Mouse (Mus musculus) lung, embryonic 14.5 days (tissue): ENCODE data around the gene Iqch. TPM values are rescaled to one million over a fixed set of nuclear protein-coding genes. Genes with fewer than 3 reads are reported as not detected.

Experiments
- ATAC-seq: fragments of 200-750 bp; cut with Nextera tagmentation; 2 replicates; pipeline ENCODE4 v1.8.0; 2017; ENCODE audit warnings: mild to moderate bottlenecking, moderate TSS enrichment, moderate library complexity; ENCODE audit not compliant: insufficient read depth
- DNase-seq: peaks from one replicate; pipeline ENCODE4 v3.0.0-alpha.2; 2015
- H3K27ac ChIP-seq: fragments of 300-500 bp; sonication (generic); 2 replicates; pipeline ENCODE4 v1.5.1; 2014; ENCODE audit warnings: low read depth, mild to moderate bottlenecking, moderate library complexity
- H3K27me3 ChIP-seq: fragments of 300-500 bp; sonication (generic); 2 replicates; pipeline ENCODE4 v1.6.1; 2014; ENCODE audit warnings: low read length, control low read depth; ENCODE audit not compliant: insufficient read depth
- H3K36me3 ChIP-seq: fragments of 300-500 bp; sonication (generic); 2 replicates; pipeline ENCODE4 v1.6.1; 2014; ENCODE audit warnings: control low read depth; ENCODE audit not compliant: insufficient read depth
- H3K4me1 ChIP-seq: fragments of 300-500 bp; sonication (generic); 2 replicates; pipeline ENCODE4 v1.6.1; 2014; ENCODE audit warnings: antibody characterized with exemption, control low read depth; ENCODE audit not compliant: insufficient read depth
- H3K4me2 ChIP-seq: fragments of 300-500 bp; sonication (generic); 2 replicates; pipeline ENCODE4 v1.6.1; 2014; ENCODE audit warnings: mild to moderate bottlenecking
- H3K4me3 ChIP-seq: fragments of 300-500 bp; sonication (generic); 2 replicates; pipeline ENCODE4 v1.5.1; 2014; ENCODE audit warnings: low read depth, low read length
- H3K9ac ChIP-seq: fragments of 300-500 bp; sonication (generic); 2 replicates; pipeline ENCODE4 v1.6.1; 2014
- H3K9me3 ChIP-seq: fragments of 300-500 bp; sonication (generic); 2 replicates; pipeline ENCODE4 v1.6.1; 2016; ENCODE audit warnings: low read depth, low read length, control low read depth
- CTCF ChIP-seq: IDR thresholded peaks from 2 replicates; pipeline ENCODE4 v1.5.1; 2016; ENCODE audit warnings: antibody characterized with exemption, low read depth
- WGBS: fragments of 180-500 bp; shearing (Covaris S2); extraction: QIAGEN DNeasy Blood & Tissue Kit; methylation state at CpG from one replicate; pipeline ENCODE4 v1.1.7; 2014; 5-methylcytosine and 5-hydroxymethylcytosine counted together
- polyA plus RNA-seq: library from polyadenylated mRNA; unstranded; fragments of >200 nt; fragmentation: Nextera tagmentation; extraction: Ambion mirVana; gene quantifications from 2 replicates; pipeline ENCODE4 v1.2.1, GENCODE M21; 2014

Gene Iqch
- polyA plus RNA-seq, 1 experiment from 2014 or later, result 0.05 TPM

DNA sequence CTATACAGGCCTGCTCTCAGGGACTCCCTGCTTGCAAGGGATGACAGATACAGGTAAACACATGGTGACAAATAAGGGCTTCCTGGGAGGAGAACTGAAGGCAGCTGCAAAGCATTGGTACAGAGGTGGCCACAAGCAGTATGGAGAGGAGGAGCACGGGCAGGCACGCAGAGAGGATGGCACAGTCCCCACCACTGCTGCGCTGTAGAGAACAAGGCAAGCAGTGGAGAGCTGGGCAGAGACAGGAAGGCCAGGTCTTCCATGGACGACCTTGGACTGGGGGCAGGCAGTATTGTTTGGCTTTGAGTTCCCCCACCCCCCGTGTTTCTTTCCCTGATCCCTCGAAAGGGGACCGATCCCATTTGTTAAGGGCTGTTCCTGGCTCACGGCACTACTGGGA lies 42.8 kb upstream of the Iqch start:
- WGBS, result 67% methylated on average over 8 of the region's 8 CpGs
- H3K4me2 ChIP-seq, result no peak overlapping the region
- no peak for TF ChIP-seq CTCF
- no peaks in the 10 kb centered on the region for H3K9me3 ChIP-seq
- H3K27ac ChIP-seq, result no peak overlapping the region
- H3K4me3 ChIP-seq, result no peak overlapping the region
- H3K4me1 ChIP-seq, result no peaks in the 10 kb centered on the region
- peaks cover 56% of the 10 kb centered on the region for H3K36me3 ChIP-seq
- no peaks in the 10 kb centered on the region for H3K27me3 ChIP-seq
- ATAC-seq, result no peak
- no peak for DNase-seq
- no peak overlapping the region for H3K9ac ChIP-seq

- peaks cover 47% of the 10 kb centered on the region for H3K36me3 ChIP-seq
- no peak for DNase-seq
These were observed 41.7 kb upstream of the Iqch start for GRCm38 (mm10) chr9:63644011-63644410.

GRCm38 (mm10) chr9:63641983-63642646 lies 39.8 kb upstream of the Iqch start:
- peaks cover 38% of the 10 kb centered on the region for H3K36me3 ChIP-seq
- 84% methylated on average over 4 of the region's 4 CpGs for WGBS

More at GRCm38 (mm10) chr9:63644011-63644410, 41.7 kb upstream of the Iqch start:
- WGBS, result 85% methylated on average over 6 of the region's 6 CpGs
- no peak overlapping the region for H3K4me3 ChIP-seq
- no peak overlapping the region for H3K4me2 ChIP-seq
- no peak overlapping the region for H3K9ac ChIP-seq
- no peaks in the 10 kb centered on the region for H3K27me3 ChIP-seq
- no peak for TF ChIP-seq CTCF
- H3K9me3 ChIP-seq, result no peaks in the 10 kb centered on the region
- H3K4me1 ChIP-seq, result no peaks in the 10 kb centered on the region
- H3K27ac ChIP-seq, result no peak overlapping the region
- ATAC-seq, result no peak

DNA sequence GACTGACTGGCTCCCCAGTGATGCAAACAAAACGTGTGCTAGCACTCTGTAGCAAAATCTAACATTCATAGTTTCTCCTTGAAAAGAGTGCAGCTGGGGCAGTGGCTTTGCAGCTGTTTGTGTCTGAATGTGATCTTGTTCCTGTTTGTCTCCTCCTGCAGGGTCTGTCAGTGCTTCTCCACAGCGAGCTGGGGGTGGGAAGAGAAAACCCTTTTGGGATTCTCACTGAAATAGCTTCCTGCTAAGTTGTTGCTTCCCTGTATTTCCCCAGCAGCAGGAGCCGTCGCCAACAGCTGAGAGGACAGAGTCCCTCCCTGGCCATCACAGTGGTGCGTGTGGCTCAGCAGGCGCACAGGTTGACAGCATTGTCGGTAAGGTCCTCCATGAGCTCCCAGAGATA lies 33.8 kb upstream of the Iqch start:
- Histone ChIP-seq H3K27me3 (no peaks in the 10 kb centered on the region), H3K9ac (no peak overlapping the region), H3K9me3 (no peaks in the 10 kb centered on the region), H3K4me3 (no peak overlapping the region), H3K27ac (no peak overlapping the region), H3K4me2 (no peak overlapping the region), H3K36me3 (peaks cover 22% of the 10 kb centered on the region), H3K4me1 (0 out of 2 replicates have a peak, but pooled peaks cover 6% of the 10 kb centered on the region)
- ATAC-seq (no peak), DNase-seq (no peak)
- TF ChIP-seq CTCF, result no peak
- WGBS, result 68% methylated on average over 7 of the region's 7 CpGs

More at GRCm38 (mm10) chr9:63641983-63642646, 39.8 kb upstream of the Iqch start:
- H3K27ac ChIP-seq, result no peak overlapping the region
- no peaks in the 10 kb centered on the region for H3K9me3 ChIP-seq
- no peak for TF ChIP-seq CTCF
- no peak overlapping the region for H3K4me3 ChIP-seq
- H3K27me3 ChIP-seq, result no peaks in the 10 kb centered on the region
- H3K4me2 ChIP-seq, result no peak overlapping the region
- no peak overlapping the region for H3K9ac ChIP-seq
- no peaks in the 10 kb centered on the region for H3K4me1 ChIP-seq
- no peak for ATAC-seq
- no peak for DNase-seq

- no peak overlapping the region for H3K27ac ChIP-seq
- H3K9me3 ChIP-seq, result no peaks in the 10 kb centered on the region
- WGBS, result 59% methylated on average over 7 of the region's 7 CpGs
- H3K4me3 ChIP-seq, result no peak overlapping the region
- DNase-seq (no peak), ATAC-seq (no peak)
- no peak overlapping the region for H3K9ac ChIP-seq
- no peak overlapping the region for H3K4me2 ChIP-seq
- 0 out of 2 replicates have a peak, but pooled peaks cover 6% of the 10 kb centered on the region for H3K4me1 ChIP-seq
- H3K27me3 ChIP-seq, result no peaks in the 10 kb centered on the region
- H3K36me3 ChIP-seq, result peaks cover 15% of the 10 kb centered on the region
- no peak for TF ChIP-seq CTCF
These were observed 31.0 kb upstream of the Iqch start for GRCm38 (mm10) chr9:63633334-63633733.

DNA sequence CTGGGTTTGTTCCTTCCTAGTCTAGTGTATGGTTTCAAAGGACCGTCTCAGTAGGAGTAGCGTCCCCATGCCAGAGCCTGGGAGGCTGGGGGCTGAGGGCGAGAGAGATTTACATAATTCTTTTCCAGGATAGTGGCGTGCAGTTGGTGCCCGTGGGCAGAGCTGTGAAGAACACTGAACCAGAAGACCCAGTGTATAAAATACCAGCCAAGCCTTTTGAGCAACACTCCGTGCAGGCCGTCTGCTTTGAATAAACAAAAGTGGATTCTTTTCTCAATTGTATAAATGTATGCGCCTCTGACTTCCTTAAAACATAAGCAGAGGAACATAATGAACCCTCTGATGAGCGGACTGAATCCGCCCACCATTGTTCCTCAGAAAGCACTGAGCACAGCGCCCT lies 30.6 kb upstream of the Iqch start:
- Histone ChIP-seq H3K4me1 (0 out of 2 replicates have a peak, but pooled peaks cover 6% of the 10 kb centered on the region), H3K4me2 (peak overlapping the region; percentile 25; the same call in 1 of the 2 replicates), H3K27me3 (no peaks in the 10 kb centered on the region), H3K36me3 (peaks cover 18% of the 10 kb centered on the region), H3K4me3 (no peak overlapping the region), H3K9me3 (no peaks in the 10 kb centered on the region), H3K9ac (no peak overlapping the region), H3K27ac (peak overlapping the region; percentile 65)
- DNase-seq, result peak; percentile 69
- no peak for ATAC-seq
- TF ChIP-seq CTCF, result peak; percentile 27; the same call in 1 of the 2 replicates
- WGBS, result 45% methylated on average over 11 of the region's 11 CpGs

DNA sequence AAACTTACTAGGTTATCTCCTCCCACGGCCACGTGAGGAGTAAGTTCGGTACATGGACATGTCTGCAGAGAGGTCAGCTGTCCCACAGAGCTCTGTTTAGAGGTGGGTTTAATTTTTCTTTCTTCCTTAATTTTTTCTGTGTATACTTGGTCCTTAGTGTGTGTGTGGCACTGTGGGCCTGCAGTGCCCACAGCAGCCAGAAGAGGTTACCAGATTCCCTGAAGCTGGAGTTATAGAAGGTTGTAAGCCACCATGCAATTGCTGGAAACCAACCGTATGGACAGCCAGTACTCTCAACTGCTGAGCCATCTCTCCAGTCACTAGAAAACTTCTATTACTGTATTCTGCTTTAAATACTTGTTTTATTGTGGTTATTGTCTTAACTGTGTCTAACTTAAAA lies 29.8 kb upstream of the Iqch start:
- peak; percentile 38 for TF ChIP-seq CTCF
- Histone ChIP-seq H3K27ac (no peak overlapping the region), H3K4me1 (0 out of 2 replicates have a peak, but pooled peaks cover 6% of the 10 kb centered on the region), H3K9ac (no peak overlapping the region), H3K36me3 (peaks cover 13% of the 10 kb centered on the region), H3K4me2 (no peak overlapping the region), H3K4me3 (no peak overlapping the region), H3K27me3 (no peaks in the 10 kb centered on the region), H3K9me3 (no peaks in the 10 kb centered on the region)
- DNase-seq, result no peak
- WGBS, result 93% methylated on average over 4 of the region's 4 CpGs
- ATAC-seq, result no peak
